In the genomic region with DNA sequence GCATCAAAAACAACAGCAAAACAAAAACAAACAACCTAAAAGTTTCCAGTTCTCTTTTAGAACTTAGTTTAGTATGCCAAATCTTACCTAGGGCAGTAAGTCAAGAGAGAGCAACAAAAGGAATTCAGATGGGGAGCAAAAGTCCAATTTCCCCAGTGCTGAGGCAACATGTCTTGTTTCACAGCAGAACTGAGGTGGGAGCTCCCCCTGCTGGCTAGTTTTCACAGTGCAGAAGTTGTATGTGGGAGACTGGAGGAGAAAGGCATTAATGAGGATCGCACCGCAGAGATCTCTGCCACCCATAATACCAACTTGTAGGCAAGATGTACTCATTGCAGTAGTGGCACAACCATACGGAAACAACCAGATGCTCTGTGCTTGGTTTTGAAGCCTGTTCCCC, we compare ENCODE assay signal across 9 mouse cellular contexts. TPM values are rescaled to one million over a fixed set of nuclear protein-coding genes. Genes with fewer than 3 reads are reported as not detected.
DNase-seq lines count a peak whose midpoint lies in the region; ATAC-seq and TF ChIP-seq lines count a peak whose summit lies in the region.
"Had no signal": no experiment of that assay in that cellular context is flagged by ENCODE, and none has a peak within 500 bp of the region (broad histone marks: within the 10 kb centered on the region; RNA-seq: fewer than 3 reads in every experiment).

No protein-coding gene starts in this region.

- no peak overlapping the region for H3K4me2 ChIP-seq in kidney, postnatal 0 days (ENCODE audit: low read length)
- no peak overlapping the region for H3K4me2 ChIP-seq in liver, embryonic 11.5 days
- H3K4me2 ChIP-seq: liver, embryonic 15.5 days had no signal

- no peaks in the 10 kb centered on the region for H3K27me3 ChIP-seq in G1E (ENCODE audit: insufficient read depth, low read length)
- no peaks in the 10 kb centered on the region for H3K27me3 ChIP-seq in kidney, postnatal 0 days (ENCODE audit: insufficient read depth, low read length)
- no peaks in the 10 kb centered on the region for H3K27me3 ChIP-seq in liver, embryonic 11.5 days (replicated peaks; ENCODE audit: control insufficient read depth, insufficient read depth, low read length)
- H3K27me3 ChIP-seq: liver, embryonic 15.5 days had no signal

- no peak overlapping the region for H3K9ac ChIP-seq in kidney, postnatal 0 days (ENCODE audit: low read depth, low read length)
- H3K9ac ChIP-seq in liver, embryonic 11.5 days (ENCODE audit: low read depth, low read length): no peak overlapping the region
- H3K9ac ChIP-seq: liver, embryonic 15.5 days had no signal

- peaks cover 54% of the 10 kb centered on the region for H3K36me3 ChIP-seq in G1E (replicated peaks)
- 0 out of 2 replicates have a peak, but pooled peaks cover 6% of the 10 kb centered on the region for H3K36me3 ChIP-seq in kidney, postnatal 0 days (ENCODE audit: insufficient read depth, low read length)
- no peaks in the 10 kb centered on the region; the same call in 1 of the 2 replicates for H3K36me3 ChIP-seq in liver, embryonic 11.5 days (ENCODE audit: control insufficient read depth, insufficient read depth, low read length)

- peak; percentile 90 for TF ChIP-seq CTCF in G1E (IDR thresholded peaks at IDR 0.05; ENCODE audit: low read depth, low read length)
- TF ChIP-seq CTCF in kidney, postnatal 0 days (IDR thresholded peaks at IDR 0.05; ENCODE audit: low read depth): peak; percentile 98

- 55% methylated on average over 3 of the region's 3 CpGs for WGBS in kidney, postnatal 0 days
- 70% methylated on average over 3 of the region's 3 CpGs for WGBS in liver, embryonic 11.5 days

- DNase-seq in 416B (ENCODE audit: low read depth) (peak; percentile 90), G1E (ENCODE audit: low spot score) (peak; percentile 25)
- DNase-seq in cerebellum, adult 11-12 months: peak; percentile 62
- peak; percentile 86 to 91 for DNase-seq in frontal cortex, postnatal 36 days (ENCODE audit: low spot score in 2 of 2)
- peak; percentile 91 for DNase-seq in kidney, postnatal 0 days (ENCODE audit: low spot score)
- DNase-seq in liver, embryonic 11.5 days (ENCODE audit: low spot score): peak; percentile 80
- peak; percentile 70 for DNase-seq in retina, postnatal 7 days (ENCODE audit: low read depth, low spot score)
- DNase-seq in urinary bladder, adult 18-20 months (ENCODE audit: low spot score in 2 of 2): peak; percentile 70 to 80

- H3K27ac ChIP-seq in kidney, postnatal 0 days: no peak overlapping the region
- H3K27ac ChIP-seq in liver, embryonic 11.5 days (ENCODE audit: low read depth, low read length): no peak overlapping the region
- H3K27ac ChIP-seq: liver, embryonic 15.5 days had no signal

- H3K9me3 ChIP-seq in G1E (replicated peaks): no peaks in the 10 kb centered on the region
- H3K9me3 ChIP-seq in kidney, postnatal 0 days (replicated peaks; ENCODE audit: low read length): no peaks in the 10 kb centered on the region
- no peaks in the 10 kb centered on the region for H3K9me3 ChIP-seq in liver, embryonic 11.5 days (ENCODE audit: control insufficient read depth, low read length)
- H3K9me3 ChIP-seq: liver, embryonic 15.5 days had no signal

- ATAC-seq in G1E (ENCODE audit: extremely low read depth, insufficient number of reproducible peaks, low FRiP score, poor library complexity, severe bottlenecking): no peak
- ATAC-seq in kidney, postnatal 0 days (replicated peaks; ENCODE audit: low FRiP score, low read depth): no peak
- no peak for ATAC-seq in liver, embryonic 11.5 days (replicated peaks; ENCODE audit: low FRiP score)

- no peaks in the 10 kb centered on the region for H3K4me1 ChIP-seq in G1E (ENCODE audit: insufficient read depth, low read depth, low read length)
- no peaks in the 10 kb centered on the region for H3K4me1 ChIP-seq in kidney, postnatal 0 days (replicated peaks; ENCODE audit: insufficient read depth, low read length)
- no peaks in the 10 kb centered on the region for H3K4me1 ChIP-seq in liver, embryonic 11.5 days (replicated peaks; ENCODE audit: control insufficient read depth, insufficient read depth, low read length)
- H3K4me1 ChIP-seq: liver, embryonic 15.5 days had no signal

- H3K4me3 ChIP-seq in G1E (ENCODE audit: low read depth, low read length): no peak overlapping the region
- no peak overlapping the region for H3K4me3 ChIP-seq in kidney, postnatal 0 days (replicated peaks; ENCODE audit: low read depth, low read length)
- H3K4me3 ChIP-seq in liver, embryonic 11.5 days (ENCODE audit: low read depth, low read length): no peak overlapping the region
- H3K4me3 ChIP-seq: liver, embryonic 15.5 days had no signal

RNA-seq across cellular contexts. Expression of a gene that starts 58.8 kb away (rescaled TPM):
- total RNA-seq in G1E (2014; fragmentation: Nextera tagmentation) (78.0 and 84.6 TPM in 2 replicates), G1E (2017) (25.7 and 27.0 TPM in 2 replicates)
- polyA plus RNA-seq in G1E (2012): 7.1 and 7.8 TPM in 2 replicates
- 8.2 and 9.5 TPM in 2 replicates for polyA plus RNA-seq in kidney, postnatal 0 days (2015; fragmentation: Nextera tagmentation; extraction: Ambion mirVana)
- polyA plus RNA-seq in liver, embryonic 11.5 days (2014; fragmentation: Nextera tagmentation; extraction: Ambion mirVana): 4.9 TPM in 2 replicates

Comparison
In these comparisons a context has a peak if more than half of its experiments do, and no peak if none do; other contexts are left out.
1. DNase-seq: peak in every context shown above with its lines; median percentile 91 in kidney, postnatal 0 days; 90 in 416B; 88 in frontal cortex, postnatal 36 days; 80 in liver, embryonic 11.5 days; 75 in urinary bladder, adult 18-20 months; 70 in retina, postnatal 7 days; 62 in cerebellum, adult 11-12 months; 25 in G1E.